Mouse (Mus musculus) thymus, postnatal 10 days (tissue): ENCODE measurements around the gene Fam181a.

Source experiments
- DNase-seq, 2 experiments: peaks; one replicate each; pipeline ENCODE4 v3.0.0; 2021; ENCODE audit warnings: low spot score in 2 of 2

Fam181a gene

GRCm38 (mm10) chr12:103356415-103356748 is 45.6 kb downstream of the Fam181a start:
- no peak for DNase-seq

GRCm38 (mm10) chr12:103358216-103358615 is 47.4 kb downstream of the Fam181a start:
- DNase-seq, result no peak

- DNase-seq, result no peak
Measured at GRCm38 (mm10) chr12:103358951-103359801, 48.4 kb downstream of the Fam181a start.

DNA sequence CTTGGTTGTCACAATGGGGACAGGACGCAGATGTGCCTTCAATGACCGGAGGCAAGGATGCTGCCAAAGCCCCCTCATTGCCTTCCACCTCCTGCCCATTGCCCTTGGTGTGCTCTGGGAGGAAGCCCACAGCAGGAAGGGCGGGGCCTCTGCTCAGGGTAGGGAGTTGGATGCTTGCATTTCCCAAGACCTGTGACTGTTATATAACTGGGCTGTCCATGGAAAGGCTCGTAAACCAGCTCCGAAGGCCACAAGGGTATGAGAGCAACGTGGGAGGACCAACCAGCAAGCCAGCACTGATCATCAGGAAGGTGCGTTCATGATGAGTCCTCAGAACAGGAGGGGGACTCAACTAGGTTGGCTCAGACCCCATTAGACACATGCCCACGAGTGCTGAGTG is 50.0 kb downstream of the Fam181a start:
- no peak for DNase-seq

- no peak for DNase-seq
Measured at GRCm38 (mm10) chr12:103361539-103362307, 50.9 kb downstream of the Fam181a start.

DNA sequence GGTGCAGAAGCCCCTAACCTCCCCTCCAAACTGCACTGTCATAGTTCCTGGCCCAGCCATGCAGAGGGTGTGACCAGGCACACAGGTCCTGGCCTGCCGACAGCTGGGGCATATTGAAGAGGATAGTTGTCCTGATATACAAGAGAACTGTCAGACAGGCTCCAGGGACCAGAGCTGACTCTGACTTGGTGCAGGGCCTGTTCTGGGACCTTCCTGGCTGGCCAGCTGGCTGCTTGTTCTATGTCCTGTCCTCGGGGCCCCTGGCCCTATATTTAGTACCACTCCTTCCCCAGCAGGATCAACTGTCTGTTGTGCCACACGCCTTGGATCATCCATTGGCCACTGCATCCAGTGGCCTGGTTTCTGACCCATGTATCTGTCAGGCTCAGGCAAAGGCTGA is 51.6 kb downstream of the Fam181a start:
- no peak for DNase-seq
